Mouse (Mus musculus): ENCODE data around the gene Rbks.

Gene Rbks

DNA sequence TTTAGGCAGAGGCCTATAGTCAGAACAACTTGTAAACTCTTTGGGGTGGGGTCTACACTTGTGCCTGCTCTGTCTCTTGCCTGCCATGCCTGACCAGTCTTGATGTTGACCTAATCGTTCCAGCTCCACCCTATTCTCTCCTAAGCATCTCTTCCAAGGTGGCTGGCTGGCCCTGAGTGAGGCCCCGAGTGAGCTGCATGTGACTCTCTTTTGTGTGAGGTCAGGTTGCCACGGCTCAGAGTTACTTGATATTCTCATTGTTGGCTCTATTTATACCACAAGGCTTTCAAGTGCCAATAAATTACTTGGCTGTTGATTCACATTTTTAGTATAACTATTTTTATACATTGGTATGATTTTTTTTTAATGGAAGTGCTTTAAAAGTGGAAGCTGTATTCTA is 70.3 kb downstream of the Rbks start:
- no peak for DNase-seq (ENCODE audit: low spot score in 2 of 2)

DNA sequence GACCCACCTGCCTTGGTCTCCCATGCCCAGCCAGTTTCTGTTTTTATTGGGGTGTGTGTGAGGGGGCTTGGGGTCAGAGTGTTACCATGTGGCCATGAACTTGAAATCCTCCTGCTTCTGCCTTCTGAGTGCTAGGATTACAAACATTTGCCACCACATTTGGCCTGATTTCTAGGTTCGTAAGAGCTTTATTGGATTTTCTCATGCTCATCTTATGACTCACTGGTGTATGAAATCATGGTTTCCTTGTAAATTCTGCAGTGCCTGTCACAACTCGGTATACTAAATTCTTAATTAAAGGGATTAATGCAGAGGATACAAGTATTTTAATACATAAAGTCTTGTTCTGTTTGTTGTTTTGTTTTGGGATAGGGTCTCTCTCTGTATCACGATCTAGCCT is 77.1 kb downstream of the Rbks start:
- no peak for DNase-seq (ENCODE audit: low spot score in 2 of 2)

DNA sequence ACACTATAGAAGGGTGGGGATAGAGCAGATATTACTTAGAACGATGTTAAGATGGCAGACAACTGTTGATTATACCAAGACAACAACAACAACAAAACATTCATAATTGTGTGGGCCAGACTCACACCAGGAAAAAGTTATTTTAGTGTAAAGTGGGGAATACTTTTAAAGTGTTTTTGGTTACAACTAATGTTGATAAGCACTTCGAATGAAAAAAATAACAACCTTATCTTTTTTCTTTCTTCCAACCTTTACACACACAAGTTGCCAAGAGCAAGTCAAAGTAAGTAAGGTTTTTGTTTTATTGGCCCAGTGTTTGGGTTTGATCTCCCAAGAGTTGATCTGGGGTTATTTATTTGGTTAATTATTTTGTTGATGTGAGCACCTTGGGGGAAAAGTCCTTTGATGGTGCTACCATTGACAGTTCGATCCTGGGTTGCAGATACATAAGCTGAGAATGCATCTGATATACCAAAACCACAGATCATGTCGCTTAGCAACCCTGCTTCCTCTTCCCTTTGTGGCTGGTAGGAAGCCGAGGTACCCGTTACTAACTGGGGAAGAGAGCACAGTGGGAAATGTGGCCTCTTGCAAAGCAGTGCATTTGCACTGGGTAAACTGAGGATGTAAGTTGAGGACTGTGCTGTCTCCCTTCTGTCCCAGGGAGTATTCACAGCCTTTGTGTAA is 82.9 kb downstream of the Rbks start:
- DNase-seq (ENCODE audit: low spot score in 2 of 2) = no peak

DNA sequence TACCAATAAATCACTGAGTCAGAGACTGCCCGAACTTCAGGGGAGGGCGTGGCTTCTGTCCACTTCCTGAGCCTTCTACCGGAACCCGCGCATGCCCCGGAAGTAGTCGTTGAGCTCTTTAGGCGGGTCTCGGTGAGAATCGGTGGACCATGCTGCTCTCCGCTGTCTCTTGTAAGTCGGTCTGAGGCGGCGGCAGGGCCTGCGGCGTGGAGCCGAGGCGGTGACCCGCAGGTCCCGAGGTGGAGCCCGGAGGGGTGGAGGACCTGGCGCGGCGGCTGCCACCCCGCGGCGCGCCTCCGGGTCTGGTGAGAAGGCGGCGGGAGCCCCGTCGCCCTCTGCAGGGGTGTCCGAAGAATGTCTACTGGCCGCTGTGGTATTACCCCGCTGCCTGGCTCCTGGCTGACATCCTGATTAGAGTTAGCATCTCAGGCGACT is 83.6 kb downstream of the Rbks start:
- peak; percentile 79 to 88 for DNase-seq (ENCODE audit: low spot score in 2 of 2)

DNA sequence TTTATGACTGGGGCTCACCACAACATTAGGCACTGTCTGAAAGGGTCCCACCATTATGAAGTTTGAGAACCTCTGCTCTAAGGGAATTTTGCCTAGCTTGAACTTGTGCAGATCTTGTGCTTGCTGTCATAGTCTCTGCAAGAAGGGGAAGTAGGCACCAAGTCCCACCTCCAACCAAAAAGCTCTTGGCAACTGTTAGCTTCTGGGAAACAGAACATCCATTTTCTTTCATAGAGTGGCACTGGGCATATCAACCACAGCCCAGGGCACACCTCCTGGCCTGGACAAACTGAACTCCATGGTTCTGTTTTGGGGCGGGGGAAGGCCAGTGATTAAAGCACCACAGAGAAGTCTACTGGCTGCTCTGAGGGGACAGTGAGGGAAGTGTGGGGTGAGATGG is 86.2 kb downstream of the Rbks start:
- no peak for DNase-seq (ENCODE audit: low spot score in 2 of 2)

DNA sequence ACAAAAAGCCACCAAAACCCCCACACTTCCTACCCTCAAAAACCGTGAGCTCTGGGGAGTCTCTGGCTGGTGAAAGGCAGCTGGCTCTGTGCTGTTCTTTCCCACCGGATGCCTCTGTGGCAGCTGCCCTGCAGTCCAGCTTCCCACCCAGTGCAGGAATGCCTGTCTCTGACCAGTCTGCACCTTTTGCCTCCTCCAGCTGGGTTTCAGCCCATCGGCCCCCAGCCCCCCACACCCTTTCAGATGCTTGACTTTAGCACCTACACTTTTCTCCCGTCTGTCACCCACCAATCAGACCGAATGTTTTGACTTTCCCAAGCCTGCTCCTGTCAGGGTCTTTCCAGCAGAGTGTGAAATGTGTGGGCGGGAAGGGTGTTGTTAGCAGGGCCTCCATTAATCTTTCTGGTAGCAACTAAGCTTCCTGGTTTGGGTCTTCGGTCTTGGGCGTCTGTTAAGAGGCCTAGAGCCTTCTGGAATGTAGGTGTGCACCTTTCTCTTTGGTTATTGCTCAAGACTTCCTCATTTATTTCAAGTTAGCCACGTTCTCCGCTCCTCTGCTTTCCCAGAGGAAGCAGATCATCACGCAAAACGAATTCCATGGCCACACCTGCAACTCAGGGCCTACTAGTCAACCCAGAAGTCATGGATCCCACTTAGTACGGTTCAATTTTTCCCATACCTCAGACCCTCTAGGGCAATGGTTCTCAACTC is 86.9 kb downstream of the Rbks start:
- no peak for DNase-seq (ENCODE audit: low spot score in 2 of 2)

DNA sequence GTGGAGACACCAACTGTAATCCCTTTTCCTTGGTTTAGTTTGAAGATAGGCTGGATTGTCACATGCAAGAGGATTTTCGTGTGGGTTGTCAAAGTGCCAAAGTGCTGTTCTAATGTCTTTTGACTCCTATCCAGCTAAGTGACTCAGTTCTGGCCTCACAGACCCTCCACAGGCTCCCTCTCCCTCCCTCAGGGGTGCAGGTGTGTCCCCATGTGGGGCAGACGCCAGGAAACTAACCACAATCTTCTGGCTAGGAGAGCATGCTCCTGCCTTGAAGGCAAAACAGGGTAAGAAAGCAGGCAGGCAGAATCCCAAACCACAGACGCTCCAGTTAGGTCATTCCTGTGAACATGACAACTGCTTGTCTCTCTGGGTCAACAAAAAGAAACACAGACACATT is 91.3 kb downstream of the Rbks start:
- no peak for DNase-seq (ENCODE audit: low spot score in 2 of 2)

DNA sequence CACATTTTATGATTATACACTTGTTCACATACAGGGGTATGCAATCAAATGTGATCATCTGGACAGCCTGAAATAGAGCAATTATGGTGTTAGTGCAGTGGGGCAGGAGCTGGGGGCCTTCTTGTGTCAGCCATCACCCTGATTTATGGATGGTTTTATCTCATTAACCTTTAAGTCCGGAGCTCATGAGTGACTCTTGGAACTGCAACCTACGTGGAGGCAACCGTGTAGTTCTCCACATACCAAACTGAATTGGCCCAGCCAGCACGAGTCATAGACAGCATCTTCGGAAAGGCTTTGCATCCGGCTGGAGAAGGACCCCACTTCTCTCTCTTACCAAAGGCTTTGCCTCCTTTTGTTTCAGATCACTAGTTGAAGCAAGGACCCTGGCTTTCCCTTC is 93.7 kb downstream of the Rbks start:
- no peak for DNase-seq (ENCODE audit: low spot score in 2 of 2)

DNA sequence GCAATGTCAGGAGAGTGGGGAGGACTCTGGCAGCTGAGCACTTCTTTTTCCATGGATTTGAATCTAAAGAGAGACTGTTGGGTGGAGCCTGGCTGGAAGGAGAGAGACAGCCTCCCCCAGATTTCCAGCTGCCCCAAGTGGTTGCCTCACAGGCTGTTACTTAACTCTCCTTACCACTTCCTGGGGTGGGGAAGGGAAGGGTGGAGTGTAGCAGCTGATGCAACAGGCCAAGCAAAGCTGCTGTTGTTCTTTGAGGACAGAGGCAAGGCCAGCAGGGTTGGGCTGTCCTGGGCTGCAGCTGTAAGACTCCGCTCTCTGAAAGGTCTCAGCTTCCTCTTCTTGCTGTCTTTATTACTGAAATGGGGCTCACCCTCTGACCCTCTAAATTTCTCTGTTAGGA is 95.0 kb downstream of the Rbks start:
- DNase-seq (ENCODE audit: low spot score in 2 of 2) = peak; percentile 11 to 59

DNA sequence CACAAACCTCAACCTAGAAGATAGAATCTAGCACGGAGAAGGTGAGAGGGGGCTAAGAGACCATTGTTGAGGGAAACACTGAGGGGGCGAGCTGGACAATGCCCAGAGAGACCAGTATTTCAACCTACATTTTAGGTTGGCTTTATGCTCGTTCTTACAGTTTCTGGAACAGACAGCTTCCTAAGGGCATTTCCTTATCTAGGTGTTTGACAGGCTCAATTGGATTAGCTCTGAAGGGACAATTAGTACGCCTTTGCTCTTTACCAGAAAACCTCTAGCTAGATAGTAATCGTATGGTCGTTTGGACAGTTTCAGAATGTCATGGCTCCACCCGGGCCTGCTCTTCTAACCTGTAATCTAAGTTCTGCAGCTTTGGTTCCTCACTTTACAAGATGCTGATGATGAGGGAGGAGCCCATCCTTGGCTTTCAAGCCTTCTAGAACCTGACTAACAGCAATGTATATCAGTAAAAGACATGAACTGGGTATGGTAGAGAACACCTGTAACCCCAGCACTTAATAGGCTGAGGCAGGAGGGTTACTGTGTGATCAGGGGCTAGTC is 96.2 kb downstream of the Rbks start:
- DNase-seq (ENCODE audit: low spot score in 2 of 2) = no peak

DNA sequence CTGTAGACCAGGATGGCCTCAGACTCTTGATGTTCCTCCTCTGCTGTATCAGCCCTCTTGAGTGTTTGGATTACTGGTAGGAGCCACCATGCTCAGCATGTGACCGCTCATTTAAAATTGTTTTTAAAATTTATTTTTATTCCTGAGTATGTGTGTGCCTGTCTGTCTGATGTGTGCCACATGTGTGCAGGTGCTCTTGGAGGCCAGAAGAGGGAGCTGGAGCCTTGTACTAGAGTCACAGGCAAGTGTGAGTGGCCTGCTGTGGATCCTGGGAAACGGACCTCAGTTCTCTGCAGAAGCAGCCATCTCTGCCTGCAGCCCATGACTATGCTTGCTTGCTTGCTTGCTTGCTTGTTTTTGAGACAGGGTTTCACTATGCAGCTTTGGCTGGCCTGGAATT is 98.3 kb downstream of the Rbks start:
- no peak for DNase-seq (ENCODE audit: low spot score in 2 of 2)

DNA sequence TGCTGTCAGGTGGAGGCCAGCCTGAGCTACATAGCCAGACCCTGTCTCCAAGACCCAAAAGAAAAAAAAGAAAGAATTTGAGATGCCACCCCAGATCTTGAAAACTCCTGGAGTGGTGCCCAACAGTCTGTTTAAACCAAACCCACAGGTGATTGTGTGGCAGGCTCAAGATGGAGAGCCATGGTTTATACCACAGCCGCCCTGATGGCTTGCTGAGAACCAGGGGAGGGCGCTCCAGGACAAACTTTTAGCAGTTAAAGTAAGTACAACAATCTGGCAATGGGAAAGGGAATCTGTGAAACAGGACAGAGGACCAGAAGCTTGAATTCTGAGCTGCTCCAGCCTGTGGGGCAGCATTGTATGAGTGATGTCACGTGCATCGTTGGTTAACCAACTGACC is 98.8 kb downstream of the Rbks start:
- peak in 1 of 2 experiments; percentile 50 for DNase-seq (ENCODE audit: low spot score in 2 of 2)

DNA sequence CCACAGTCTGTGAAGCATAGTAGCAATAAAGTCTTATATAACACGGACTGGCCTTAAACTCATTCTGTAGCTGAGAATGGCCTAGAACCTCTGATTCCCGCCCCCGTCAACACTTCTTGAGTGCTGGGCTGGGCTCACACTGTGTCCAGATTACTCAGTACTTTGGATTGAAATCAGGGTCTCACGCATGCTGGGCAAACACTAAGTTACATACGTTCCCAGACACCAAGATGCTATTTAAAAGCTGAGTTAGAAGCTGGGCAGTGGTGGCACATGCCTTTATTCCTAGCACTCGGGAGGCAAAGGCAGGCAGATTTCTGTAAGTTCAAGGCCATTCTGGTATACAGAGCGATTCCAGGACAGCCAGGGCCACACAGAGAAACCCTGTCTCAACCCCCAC is 99.3 kb downstream of the Rbks start:
- no peak for DNase-seq (ENCODE audit: low spot score in 2 of 2)

DNA sequence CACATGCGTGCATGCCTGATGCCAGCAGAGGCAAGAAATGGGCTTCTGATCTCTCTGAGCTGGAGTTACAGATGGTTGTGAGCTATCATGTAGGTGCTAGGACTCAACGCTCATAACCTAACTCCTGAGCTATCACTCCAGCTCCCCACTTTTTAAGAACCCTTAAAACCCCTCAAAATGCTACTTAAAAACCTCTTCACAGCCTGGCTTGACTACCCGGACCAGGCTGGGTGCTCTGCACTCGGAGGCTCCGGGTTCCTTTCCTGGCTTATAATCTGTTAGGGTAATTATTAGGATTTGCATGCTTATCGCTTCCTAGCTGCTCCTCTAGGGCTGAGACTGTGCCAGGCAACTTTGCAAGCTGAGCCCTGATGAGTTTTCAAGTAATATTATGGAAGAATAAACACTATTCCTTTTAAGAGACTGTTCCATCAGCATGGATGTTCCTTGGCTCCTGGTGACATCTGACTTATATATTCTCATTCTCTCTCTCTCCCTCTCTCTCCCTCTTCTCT is 99.9 kb downstream of the Rbks start:
- no peak for DNase-seq (ENCODE audit: low spot score in 2 of 2)

DNA sequence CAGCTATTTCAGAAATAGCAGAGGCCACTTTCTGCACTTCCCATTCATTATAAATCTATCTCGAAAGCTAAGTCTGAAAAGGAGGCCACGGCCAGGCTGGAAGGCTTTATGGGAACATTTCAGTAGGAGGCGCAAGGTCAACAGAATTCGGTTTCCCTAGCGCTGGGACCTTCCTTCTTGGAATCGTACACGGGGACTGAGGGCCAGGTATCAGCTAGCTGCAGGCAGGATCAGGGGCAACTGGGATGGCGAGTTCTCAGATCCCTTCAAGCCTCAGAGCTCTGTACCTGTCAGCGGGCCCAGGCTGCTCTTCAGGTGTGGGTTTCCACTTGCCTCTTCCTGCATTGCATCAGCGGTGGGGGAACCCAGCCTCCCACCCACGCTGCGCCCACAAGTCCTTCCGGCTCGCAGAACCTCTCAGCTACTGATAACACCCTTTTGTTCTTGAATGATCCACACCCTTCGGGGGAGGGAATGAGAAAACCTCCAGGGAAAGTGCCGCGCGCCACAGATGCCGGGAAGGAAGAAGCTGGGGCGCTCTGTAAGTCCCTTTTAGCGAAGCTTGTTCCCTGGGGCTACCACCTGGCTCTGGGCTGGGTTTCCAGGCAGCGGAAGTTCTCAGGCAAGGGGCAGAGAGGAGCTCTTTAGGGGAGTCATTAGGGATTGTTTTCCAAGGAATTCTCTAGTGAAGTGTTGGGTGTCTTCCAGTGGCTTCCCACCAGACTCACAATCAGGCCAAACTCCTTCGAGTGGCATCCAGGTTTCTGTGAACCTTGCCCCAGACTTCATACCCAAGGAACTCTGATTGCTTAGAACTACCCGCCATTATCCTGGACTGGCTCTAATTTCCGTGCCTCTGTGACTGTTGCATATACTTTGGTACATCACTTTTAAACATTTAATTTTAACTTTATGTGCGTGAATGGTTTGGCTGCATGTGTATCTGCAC is 100.7 kb downstream of the Rbks start, which contains the start of gene Mrpl33:
Gene Mrpl33, plus strand, starts transcription at position 455 of the 949 bp plus-strand sequence.
- DNase-seq (ENCODE audit: low spot score in 2 of 2) = peak; percentile 18 to 60

DNA sequence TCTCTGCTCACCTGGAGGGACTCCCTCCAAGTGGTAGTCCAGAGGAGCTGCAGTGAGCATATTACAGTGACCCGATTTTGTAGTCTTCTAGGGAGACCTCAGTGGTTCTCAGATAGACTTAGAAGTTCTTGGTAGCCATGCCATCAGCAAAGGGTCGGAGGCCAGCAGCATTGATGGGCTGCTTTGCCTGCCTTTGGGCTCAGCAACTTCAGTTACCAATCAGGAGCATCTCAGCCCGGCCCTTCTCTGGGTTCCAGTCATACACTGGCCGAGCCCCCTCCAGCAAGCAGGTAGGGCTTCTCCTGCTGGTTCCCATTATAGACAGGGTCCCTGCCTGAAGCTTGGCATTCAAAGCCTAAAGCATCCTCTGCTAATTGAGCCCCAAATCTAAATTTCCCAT is 101.6 kb downstream of the Rbks start:
- no peak for DNase-seq (ENCODE audit: low spot score in 2 of 2)

DNA sequence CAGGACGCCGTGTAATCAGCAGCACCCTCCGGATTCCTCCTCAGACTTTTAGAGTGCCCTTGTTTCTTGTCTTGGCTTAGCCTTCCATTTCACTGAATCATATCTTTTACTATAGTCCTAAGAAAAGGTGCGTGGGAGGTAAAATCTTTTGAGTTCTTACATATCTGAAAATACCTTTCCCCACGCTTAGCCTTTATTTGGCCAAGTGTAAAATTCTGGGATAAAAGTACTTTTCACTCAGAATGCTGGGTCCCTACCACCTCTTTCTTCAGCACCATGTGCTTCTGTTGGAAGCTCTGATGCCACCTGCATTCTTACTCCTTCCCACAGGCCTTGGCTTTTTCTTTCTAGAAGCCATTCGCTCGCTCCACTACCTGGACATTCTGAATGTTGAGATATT is 106.3 kb downstream of the Rbks start:
- DNase-seq (ENCODE audit: low spot score in 2 of 2) = no peak

DNA sequence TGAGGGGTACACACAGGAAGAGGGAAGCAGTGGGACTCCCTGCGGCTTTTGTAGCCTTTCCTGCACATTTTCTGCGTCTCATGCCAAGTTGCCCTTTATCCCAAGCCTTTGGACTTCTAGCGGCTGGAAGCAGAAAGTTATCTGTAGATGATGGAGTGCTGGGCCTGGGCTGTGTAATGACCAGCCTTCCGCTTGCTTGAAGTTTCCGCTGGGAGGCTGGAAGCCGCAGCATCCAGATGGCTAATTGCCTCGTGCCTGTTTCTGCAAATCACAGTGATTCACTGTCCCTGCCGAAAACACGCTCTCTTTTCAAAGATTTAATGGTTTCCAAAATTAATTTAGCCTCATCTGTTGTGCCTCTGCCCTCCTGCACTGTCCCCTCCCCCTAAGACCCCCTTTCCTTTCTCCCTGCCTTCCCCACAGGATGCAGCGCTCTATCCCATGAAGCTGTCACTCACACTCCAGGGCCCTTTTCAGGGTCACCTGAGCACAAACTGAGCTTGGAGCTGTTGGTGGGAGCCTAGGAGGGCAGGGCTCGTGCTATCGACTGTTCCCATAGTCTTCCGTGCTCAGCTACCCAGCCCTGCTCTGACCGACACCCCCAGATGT is 107.6 kb downstream of the Rbks start:
- DNase-seq (ENCODE audit: low spot score in 2 of 2) = no peak

DNA sequence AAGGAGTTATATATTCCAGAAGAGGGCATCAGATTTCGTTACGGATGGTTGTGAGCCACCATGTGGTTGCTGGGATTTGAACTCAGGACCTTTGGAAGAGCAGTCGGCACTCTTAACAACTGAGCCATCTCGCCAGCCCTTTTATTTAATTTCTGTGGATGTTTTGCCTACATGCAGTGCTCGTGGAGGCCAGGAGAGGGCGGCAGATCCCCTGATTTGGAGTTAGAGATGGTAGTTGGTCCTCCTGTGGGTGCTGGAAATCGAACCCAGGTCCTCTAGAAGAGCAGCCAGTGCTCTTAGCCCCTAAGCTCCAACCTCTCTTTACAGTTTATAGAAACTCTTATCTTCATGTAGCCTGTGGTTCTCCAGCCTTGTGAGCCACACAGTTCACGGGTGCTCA is 108.8 kb downstream of the Rbks start:
- DNase-seq (ENCODE audit: low spot score in 2 of 2) = peak in 1 of 2 experiments; percentile 31

DNA sequence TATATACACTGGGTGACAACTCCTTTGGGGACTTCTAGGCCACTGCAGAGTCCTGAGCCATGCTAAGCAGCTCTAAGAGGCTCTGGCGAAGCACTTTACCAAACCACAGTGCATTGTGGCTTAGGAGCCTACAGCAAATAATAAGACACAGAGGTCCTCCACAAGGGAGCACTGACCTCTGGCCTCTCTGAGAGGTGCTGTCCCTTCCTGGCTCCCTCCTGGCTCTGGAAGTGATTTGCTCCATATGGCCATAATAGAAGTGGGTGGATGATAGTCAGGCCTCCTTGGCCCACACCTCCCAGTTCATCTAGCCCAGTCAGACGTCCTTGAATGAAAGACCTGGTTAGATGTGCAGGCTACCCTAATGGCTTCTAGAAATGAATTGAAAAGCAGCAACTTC is 109.4 kb downstream of the Rbks start:
- no peak for DNase-seq (ENCODE audit: low spot score in 2 of 2)

DNA sequence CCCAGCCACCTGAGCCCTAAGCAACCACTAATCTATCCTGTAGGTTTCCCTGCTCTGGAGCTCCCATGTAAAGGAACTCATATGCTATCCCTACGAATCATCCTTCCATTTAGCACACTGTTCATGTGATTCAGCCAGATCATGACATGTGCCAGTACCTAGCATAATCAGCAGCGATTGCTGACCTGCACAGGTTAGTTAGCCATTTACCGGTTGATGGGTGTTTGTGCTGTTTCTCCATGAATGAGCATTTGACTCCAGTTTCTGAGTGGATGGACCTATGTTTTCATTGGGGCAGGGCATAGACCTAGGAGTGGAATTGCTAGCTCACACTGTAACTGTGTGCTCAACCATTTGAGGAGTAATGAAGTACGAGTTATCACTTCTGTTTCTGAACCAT is 111.9 kb downstream of the Rbks start:
- DNase-seq (ENCODE audit: low spot score in 2 of 2) = no peak
